Mouse (Mus musculus): Measurements from ENCODE around the gene Snx14.
A peak's percentile ranks its signal among the peaks of the same experiment; 100 is the strongest.
"Not testable (repeated sequence)": the region's sequence is repeated elsewhere in the genome, so short reads cannot be mapped to it uniquely, and the experiment has no call there.

The Snx14 gene

GRCm38 (mm10) chr9:88438555-88439237 lies at the start of gene Snx14:
Gene Snx14 (minus strand): TSS chr9:88438958.
- DNase-seq (ENCODE audit: low spot score in 2 of 2): peak; percentile 94 to 95

GRCm38 (mm10) chr9:88484531-88484930 lies 45.8 kb upstream of the Snx14 start:
- DNase-seq (ENCODE audit: low spot score in 2 of 2): no peak

- DNase-seq (ENCODE audit: low spot score in 2 of 2): peak in 1 of 2 experiments; percentile 84
Measured at GRCm38 (mm10) chr9:88482829-88483396, 44.2 kb upstream of the Snx14 start.

- peak; percentile 92 to 94 for DNase-seq (ENCODE audit: low spot score in 2 of 2)
Measured at GRCm38 (mm10) chr9:88482230-88482828, 43.6 kb upstream of the Snx14 start, which contains the start of gene Syncrip. Gene Syncrip (minus strand): TSS chr9:88482574.

- peak; percentile 61 to 62 for DNase-seq (ENCODE audit: low spot score in 2 of 2)
Measured at GRCm38 (mm10) chr9:88481791-88482160, 43.0 kb upstream of the Snx14 start.

GRCm38 (mm10) chr9:88481061-88481790 lies 42.5 kb upstream of the Snx14 start:
- DNase-seq (ENCODE audit: low spot score in 2 of 2): peak; percentile 26 to 67

- DNase-seq (ENCODE audit: low spot score in 2 of 2): no peak
Measured at GRCm38 (mm10) chr9:88480120-88480519, 41.4 kb upstream of the Snx14 start.

- DNase-seq (ENCODE audit: low spot score in 2 of 2): no peak
Measured at GRCm38 (mm10) chr9:88476138-88476537, 37.4 kb upstream of the Snx14 start.

GRCm38 (mm10) chr9:88461017-88461416 lies 22.3 kb upstream of the Snx14 start:
- not testable (repeated sequence) for DNase-seq (ENCODE audit: low spot score in 2 of 2)

GRCm38 (mm10) chr9:88439991-88440390 lies 1.2 kb upstream of the Snx14 start:
- no peak for DNase-seq (ENCODE audit: low spot score in 2 of 2)

GRCm38 (mm10) chr9:88439238-88439600 lies 461 bp upstream of the Snx14 start:
- DNase-seq (ENCODE audit: low spot score in 2 of 2): no peak

GRCm38 (mm10) chr9:88438237-88438554 lies 562 bp downstream of the Snx14 start:
- DNase-seq (ENCODE audit: low spot score in 2 of 2): no peak

GRCm38 (mm10) chr9:88437342-88438236 lies 1.2 kb downstream of the Snx14 start:
- DNase-seq (ENCODE audit: low spot score in 2 of 2): no peak

- no peak for DNase-seq (ENCODE audit: low spot score in 2 of 2)
Measured at GRCm38 (mm10) chr9:88424356-88424755, 14.4 kb downstream of the Snx14 start.

GRCm38 (mm10) chr9:88422428-88422827 lies 16.3 kb downstream of the Snx14 start:
- DNase-seq (ENCODE audit: low spot score in 2 of 2): no peak

GRCm38 (mm10) chr9:88416752-88417151 lies 22.0 kb downstream of the Snx14 start:
- no peak for DNase-seq (ENCODE audit: low spot score in 2 of 2)

- no peak for DNase-seq (ENCODE audit: low spot score in 2 of 2)
Measured at GRCm38 (mm10) chr9:88409978-88410377, 28.8 kb downstream of the Snx14 start.

- no peak for DNase-seq (ENCODE audit: low spot score in 2 of 2)
Measured at GRCm38 (mm10) chr9:88404515-88404914, 34.2 kb downstream of the Snx14 start.

- no peak for DNase-seq (ENCODE audit: low spot score in 2 of 2)
Measured at GRCm38 (mm10) chr9:88404088-88404487, 34.7 kb downstream of the Snx14 start.

GRCm38 (mm10) chr9:88398461-88398860 lies 40.3 kb downstream of the Snx14 start:
- DNase-seq (ENCODE audit: low spot score in 2 of 2): no peak

GRCm38 (mm10) chr9:88394852-88395251 lies 43.9 kb downstream of the Snx14 start:
- no peak for DNase-seq (ENCODE audit: low spot score in 2 of 2)

GRCm38 (mm10) chr9:88388826-88389225 lies 49.9 kb downstream of the Snx14 start:
- DNase-seq (ENCODE audit: low spot score in 2 of 2): no peak

Measured in urinary bladder, postnatal 4 days (tissue).